Mouse (Mus musculus): ENCODE results near the gene Rlim. TPM values are rescaled to one million over a fixed set of nuclear protein-coding genes. Genes with fewer than 3 reads are reported as not detected.

The Rlim gene
- polyA plus RNA-seq, 1 experiment, result 17.3 TPM

DNA sequence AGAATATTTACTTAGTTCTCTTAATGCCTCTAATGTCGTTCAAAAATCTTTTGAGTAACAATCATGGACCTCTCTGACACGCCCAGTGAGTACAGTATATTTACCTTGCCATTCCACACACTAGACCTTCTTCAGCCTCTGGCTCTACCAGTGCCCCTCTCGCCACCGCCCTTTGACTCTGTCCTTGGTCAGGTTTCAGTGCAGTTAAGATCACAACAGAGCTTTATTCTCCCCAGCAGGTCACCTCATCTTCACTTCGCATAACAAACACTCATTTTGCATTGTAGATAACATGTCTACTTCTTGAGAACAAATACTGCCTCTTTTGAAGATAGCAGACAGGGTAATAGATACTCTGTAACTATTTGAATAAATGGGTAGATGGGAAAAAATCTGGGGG lies 3.9 kb upstream of the Rlim start:
- H3K4me3 ChIP-seq (ENCODE audit: insufficient read depth, low read length), result no peak overlapping the region
- no peak overlapping the region for H3K27ac ChIP-seq (ENCODE audit: insufficient read depth, low read length)
- no peaks in the 10 kb centered on the region for H3K4me1 ChIP-seq (ENCODE audit: control insufficient read depth, insufficient read depth, low read length)
- TF ChIP-seq POLR2A (IDR thresholded peaks at IDR 0.05; ENCODE audit: extremely low read depth, insufficient read depth, low read length), result no peak
- TF ChIP-seq CTCF (IDR thresholded peaks at IDR 0.05; ENCODE audit: extremely low read depth, insufficient read depth, low read length), result no peak

DNA sequence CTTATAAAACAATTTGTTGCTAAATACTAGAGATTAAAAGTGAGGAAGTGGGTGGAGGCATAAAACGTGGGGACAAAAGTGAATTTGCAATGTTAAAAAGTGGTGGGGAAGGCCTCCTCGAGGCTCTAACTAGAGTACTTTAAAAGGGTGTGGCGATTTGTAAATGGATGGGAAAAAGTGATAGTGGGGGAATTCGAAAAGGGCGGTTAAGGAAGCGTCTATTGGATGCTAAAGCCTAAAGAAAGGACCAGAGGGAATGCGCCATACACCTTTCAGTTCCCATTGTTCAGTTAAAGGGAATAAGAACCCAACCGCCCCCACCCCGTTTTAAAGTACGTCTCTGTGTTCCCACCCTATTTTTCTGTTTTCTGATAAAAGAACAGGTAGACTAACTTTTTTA lies 722 bp upstream of the Rlim start:
- Histone ChIP-seq H3K4me3 (ENCODE audit: insufficient read depth, low read length) (peak overlapping the region; percentile 97; the same call in 1 of the 2 replicates), H3K4me1 (ENCODE audit: control insufficient read depth, insufficient read depth, low read length) (no peaks in the 10 kb centered on the region), H3K27ac (ENCODE audit: insufficient read depth, low read length) (no peak overlapping the region)
- no peak for TF ChIP-seq CTCF (IDR thresholded peaks at IDR 0.05; ENCODE audit: extremely low read depth, insufficient read depth, low read length)
- no peak for TF ChIP-seq POLR2A (IDR thresholded peaks at IDR 0.05; ENCODE audit: extremely low read depth, insufficient read depth, low read length)

DNA sequence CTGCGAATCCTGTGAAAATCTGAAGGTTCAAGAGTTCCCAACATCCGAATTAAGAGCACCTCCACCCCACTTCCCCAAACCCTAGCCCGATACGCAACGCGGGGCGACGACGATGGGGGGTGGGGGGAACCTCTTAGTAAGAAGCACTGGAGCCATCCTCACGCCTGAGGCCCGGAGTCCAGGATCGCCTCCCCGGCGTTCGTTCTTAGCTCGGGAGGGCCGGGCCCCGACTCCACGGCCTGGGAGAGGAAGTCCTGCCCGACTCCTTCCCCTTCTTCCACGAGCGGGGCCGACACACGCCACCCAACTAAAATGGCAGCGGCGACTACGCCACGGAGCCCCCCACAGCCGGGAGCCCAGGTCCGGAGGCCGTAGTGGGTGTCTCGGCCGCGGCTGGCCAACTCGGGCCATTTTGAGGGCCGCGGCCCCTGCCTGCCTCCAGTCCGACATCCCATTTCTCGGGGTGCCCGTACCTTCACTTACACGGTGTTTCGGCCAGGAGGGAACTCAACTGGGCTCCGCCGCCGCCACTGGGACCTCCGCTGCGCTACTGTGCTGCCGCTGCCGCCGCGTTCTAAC lies 405 bp downstream of the Rlim start:
- Histone ChIP-seq H3K4me1 (ENCODE audit: control insufficient read depth, insufficient read depth, low read length) (no peaks in the 10 kb centered on the region), H3K4me3 (ENCODE audit: insufficient read depth, low read length) (peak overlapping the region; percentile 97), H3K27ac (ENCODE audit: insufficient read depth, low read length) (peak overlapping the region; percentile 84)
- no peak for TF ChIP-seq CTCF (IDR thresholded peaks at IDR 0.05; ENCODE audit: extremely low read depth, insufficient read depth, low read length)
- TF ChIP-seq POLR2A (IDR thresholded peaks at IDR 0.05; ENCODE audit: extremely low read depth, insufficient read depth, low read length), result no peak

DNA sequence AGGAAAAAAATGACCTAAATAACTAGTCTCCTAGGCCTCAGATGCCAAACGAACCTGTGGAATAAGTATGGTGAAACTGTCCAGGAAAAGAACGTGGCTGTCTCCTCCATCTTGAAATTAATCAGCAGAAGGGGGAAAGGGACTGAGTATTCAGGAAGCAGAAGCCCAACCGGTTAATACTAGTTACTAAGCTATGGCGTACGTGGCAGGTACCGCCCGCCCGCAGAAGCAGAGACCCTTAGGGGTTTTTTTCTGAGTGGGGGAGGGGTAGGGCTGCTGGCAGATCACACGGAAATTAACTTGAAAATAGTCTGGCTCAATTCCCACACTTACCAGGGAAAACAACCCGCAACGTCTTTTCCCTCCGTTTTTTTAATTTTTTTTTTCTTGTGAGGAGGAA lies 1.0 kb downstream of the Rlim start:
- Histone ChIP-seq H3K4me1 (ENCODE audit: control insufficient read depth, insufficient read depth, low read length) (no peaks in the 10 kb centered on the region), H3K27ac (ENCODE audit: insufficient read depth, low read length) (no peak overlapping the region; the same call in 1 of the 2 replicates), H3K4me3 (ENCODE audit: insufficient read depth, low read length) (peak overlapping the region; percentile 97)
- no peak for TF ChIP-seq POLR2A (IDR thresholded peaks at IDR 0.05; ENCODE audit: extremely low read depth, insufficient read depth, low read length)
- no peak for TF ChIP-seq CTCF (IDR thresholded peaks at IDR 0.05; ENCODE audit: extremely low read depth, insufficient read depth, low read length)

DNA sequence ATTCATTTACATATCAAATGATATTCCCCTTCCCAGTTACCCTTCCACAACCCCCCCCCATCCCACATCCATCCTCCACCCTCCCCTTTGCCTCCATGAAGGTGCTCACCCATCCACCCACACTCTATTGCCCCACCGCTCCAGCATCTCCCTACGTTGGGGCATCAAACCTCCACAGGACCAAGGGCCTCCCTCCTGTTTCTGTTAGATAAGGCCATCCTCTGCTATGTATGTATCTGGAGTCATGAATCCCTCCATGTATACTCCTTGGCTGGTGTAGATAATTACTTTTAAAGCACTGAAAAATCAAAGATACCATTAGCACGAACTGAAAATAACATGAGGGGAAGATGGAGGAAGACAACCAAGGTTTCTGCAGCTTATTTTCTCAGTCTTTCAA lies 41.4 kb downstream of the Rlim start:
- no peak overlapping the region for H3K4me3 ChIP-seq (ENCODE audit: insufficient read depth, low read length)
- TF ChIP-seq POLR2A (IDR thresholded peaks at IDR 0.05; ENCODE audit: extremely low read depth, insufficient read depth, low read length), result no peak
- TF ChIP-seq CTCF (IDR thresholded peaks at IDR 0.05; ENCODE audit: extremely low read depth, insufficient read depth, low read length), result no peak
- no peaks in the 10 kb centered on the region for H3K4me1 ChIP-seq (ENCODE audit: control insufficient read depth, insufficient read depth, low read length)
- H3K27ac ChIP-seq (ENCODE audit: insufficient read depth, low read length), result no peak overlapping the region

DNA sequence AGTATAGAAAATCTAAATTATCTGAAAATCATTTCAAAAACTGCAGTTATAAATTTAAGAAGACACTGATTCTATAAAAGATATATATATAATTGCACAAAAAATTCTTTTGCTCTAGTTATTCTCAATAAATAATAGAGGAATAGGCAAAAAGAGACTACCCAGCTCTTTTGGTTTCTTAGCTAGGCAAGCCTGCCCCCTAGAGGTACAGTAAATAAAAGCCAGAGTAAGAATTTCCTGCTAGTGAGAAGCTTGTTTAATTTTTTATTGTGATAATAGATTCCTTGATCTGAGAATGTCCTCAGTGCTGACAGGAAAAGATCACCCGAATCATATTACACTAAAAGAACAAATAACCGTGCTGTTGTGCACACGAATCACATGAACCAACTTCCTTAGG lies 43.8 kb downstream of the Rlim start:
- H3K27ac ChIP-seq (ENCODE audit: insufficient read depth, low read length), result no peak overlapping the region
- H3K4me1 ChIP-seq (ENCODE audit: control insufficient read depth, insufficient read depth, low read length), result no peaks in the 10 kb centered on the region
- H3K4me3 ChIP-seq (ENCODE audit: insufficient read depth, low read length), result no peak overlapping the region
- TF ChIP-seq CTCF (IDR thresholded peaks at IDR 0.05; ENCODE audit: extremely low read depth, insufficient read depth, low read length) (no peak), POLR2A (IDR thresholded peaks at IDR 0.05; ENCODE audit: extremely low read depth, insufficient read depth, low read length) (no peak)

DNA sequence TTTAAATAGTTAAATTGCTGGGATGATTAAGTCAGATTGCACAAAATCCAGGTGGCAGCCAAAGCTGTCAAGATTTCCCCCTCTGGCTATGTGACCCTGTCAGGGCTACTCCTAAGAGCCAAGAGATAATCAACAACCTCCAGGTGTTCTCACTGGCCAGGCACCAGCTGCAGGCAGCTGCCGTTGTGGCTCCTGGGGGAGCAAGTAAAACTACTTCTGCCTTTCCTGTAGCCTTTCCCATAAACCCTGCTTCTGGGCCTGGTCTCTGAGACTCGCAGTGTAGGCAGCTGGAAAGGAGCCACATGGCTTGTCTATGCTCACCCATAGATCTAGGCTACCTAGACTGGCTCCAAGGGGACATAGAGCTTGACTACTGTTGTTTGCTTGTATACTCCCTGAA lies 58.6 kb downstream of the Rlim start:
- no peaks in the 10 kb centered on the region for H3K4me1 ChIP-seq (ENCODE audit: control insufficient read depth, insufficient read depth, low read length)
- no peak overlapping the region for H3K4me3 ChIP-seq (ENCODE audit: insufficient read depth, low read length)
- H3K27ac ChIP-seq (ENCODE audit: insufficient read depth, low read length), result no peak overlapping the region
- TF ChIP-seq CTCF (IDR thresholded peaks at IDR 0.05; ENCODE audit: extremely low read depth, insufficient read depth, low read length) (no peak), POLR2A (IDR thresholded peaks at IDR 0.05; ENCODE audit: extremely low read depth, insufficient read depth, low read length) (no peak)

DNA sequence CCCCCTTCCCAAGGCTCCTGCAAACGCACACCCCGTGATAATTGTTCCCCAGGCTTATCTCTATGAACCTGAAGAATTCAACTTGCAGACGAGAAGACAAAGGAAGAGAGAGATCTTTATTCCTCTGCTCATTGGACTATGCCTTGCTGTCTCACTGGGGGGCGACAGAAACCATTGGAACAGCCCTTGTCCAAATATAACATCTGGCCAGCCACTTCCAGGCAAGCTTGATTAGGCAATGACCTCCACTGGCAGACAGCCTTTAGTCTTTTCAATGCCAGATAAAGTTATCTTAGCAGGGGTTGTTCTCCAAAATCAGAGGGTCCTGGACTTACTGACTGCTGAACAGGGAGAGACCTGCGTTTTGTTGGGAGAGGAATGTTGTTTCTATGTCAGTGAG lies 62.1 kb downstream of the Rlim start:
- H3K27ac ChIP-seq (ENCODE audit: insufficient read depth, low read length), result no peak overlapping the region
- no peak overlapping the region for H3K4me3 ChIP-seq (ENCODE audit: insufficient read depth, low read length)
- TF ChIP-seq POLR2A (IDR thresholded peaks at IDR 0.05; ENCODE audit: extremely low read depth, insufficient read depth, low read length), result no peak
- TF ChIP-seq CTCF (IDR thresholded peaks at IDR 0.05; ENCODE audit: extremely low read depth, insufficient read depth, low read length), result no peak
- no peaks in the 10 kb centered on the region for H3K4me1 ChIP-seq (ENCODE audit: control insufficient read depth, insufficient read depth, low read length)

DNA sequence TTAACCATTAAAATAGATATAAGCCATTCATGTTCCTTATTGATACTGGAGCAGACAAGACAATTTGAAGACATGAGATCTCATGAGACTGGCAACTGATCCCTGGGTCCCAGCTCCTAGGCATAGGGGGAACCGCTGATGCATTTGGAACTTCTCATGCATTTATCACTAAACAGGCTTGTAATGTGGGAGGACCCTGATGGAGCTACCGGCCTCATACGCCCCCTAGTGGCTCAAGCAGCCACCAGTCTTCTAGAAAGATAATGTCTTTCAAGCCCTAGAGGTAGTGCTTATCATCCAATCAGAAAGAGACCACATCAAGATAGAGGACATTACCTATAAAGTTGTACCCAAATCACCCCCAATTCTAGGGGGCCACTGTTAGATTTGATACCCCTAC lies 66.3 kb downstream of the Rlim start:
- no peak overlapping the region for H3K4me3 ChIP-seq (ENCODE audit: insufficient read depth, low read length)
- no peak overlapping the region for H3K27ac ChIP-seq (ENCODE audit: insufficient read depth, low read length)
- no peaks in the 10 kb centered on the region for H3K4me1 ChIP-seq (ENCODE audit: control insufficient read depth, insufficient read depth, low read length)
- no peak for TF ChIP-seq POLR2A (IDR thresholded peaks at IDR 0.05; ENCODE audit: extremely low read depth, insufficient read depth, low read length)
- TF ChIP-seq CTCF (IDR thresholded peaks at IDR 0.05; ENCODE audit: extremely low read depth, insufficient read depth, low read length), result peak; percentile 37; the same call in 1 of the 2 replicates

Other genes with a start within 250 kb of the Rlim start
- 26.3 and 27.5 TPM in 2 replicates for gene Slc16a2, start 159.3 kb downstream of the Rlim start, polyA plus RNA-seq (2012; rRNA removed)
- 4.8 and 5.2 TPM in 2 replicates for gene Nexmif, start 219.9 kb upstream of the Rlim start, polyA plus RNA-seq (2012; rRNA removed)